Mouse (Mus musculus) spleen, postnatal 36 days (tissue): ENCODE results near the gene Plekha7.

Experiments used
- DNase-seq, 2 experiments: peaks; one replicate each; pipeline ENCODE4 v3.0.0; 2022; ENCODE audit warnings: low spot score in 2 of 2, mixed read lengths in 1 of 2

Gene Plekha7

DNA sequence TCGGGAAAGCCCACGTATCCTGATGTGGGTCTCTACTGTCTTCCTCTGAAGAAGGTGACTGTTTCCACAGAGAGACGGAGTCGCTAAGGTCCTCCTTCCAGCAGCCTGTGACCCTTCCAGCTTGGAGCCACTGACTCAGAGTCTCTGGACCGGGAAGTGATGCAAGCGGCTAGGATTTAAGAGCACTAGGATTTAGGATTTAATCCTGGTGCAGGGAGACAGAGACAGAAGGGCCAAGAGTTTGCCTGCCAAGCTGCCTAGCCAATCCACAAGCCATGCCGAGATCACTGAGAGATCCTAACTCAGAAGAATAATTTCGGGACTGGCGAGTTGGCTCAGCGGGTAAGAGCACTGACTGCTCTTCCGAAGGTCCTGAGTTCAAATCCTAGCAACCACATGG, 59.6 kb downstream of the Plekha7 start:
- DNase-seq: no peak

DNA sequence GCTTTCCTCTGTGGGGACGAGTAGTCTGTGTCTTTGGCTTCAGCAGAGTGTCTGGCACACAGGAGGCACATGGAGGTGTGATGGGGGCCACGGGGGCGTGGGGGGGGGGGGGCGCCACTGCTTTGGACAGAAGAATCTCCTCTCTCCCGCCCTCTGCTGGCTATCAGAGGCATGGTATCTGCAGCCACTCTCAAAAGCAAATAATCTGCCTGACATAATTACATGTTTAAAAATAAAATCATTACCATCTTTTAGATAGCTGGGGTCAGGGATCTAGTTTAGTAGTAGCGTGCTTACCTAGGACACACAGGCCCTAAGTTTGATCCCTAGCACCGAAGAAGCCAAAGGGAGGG, 60.8 kb downstream of the Plekha7 start:
- no peak for DNase-seq

- no peak for DNase-seq
These were observed 61.3 kb downstream of the Plekha7 start for GRCm38 (mm10) chr7:116246696-116247376.

DNA sequence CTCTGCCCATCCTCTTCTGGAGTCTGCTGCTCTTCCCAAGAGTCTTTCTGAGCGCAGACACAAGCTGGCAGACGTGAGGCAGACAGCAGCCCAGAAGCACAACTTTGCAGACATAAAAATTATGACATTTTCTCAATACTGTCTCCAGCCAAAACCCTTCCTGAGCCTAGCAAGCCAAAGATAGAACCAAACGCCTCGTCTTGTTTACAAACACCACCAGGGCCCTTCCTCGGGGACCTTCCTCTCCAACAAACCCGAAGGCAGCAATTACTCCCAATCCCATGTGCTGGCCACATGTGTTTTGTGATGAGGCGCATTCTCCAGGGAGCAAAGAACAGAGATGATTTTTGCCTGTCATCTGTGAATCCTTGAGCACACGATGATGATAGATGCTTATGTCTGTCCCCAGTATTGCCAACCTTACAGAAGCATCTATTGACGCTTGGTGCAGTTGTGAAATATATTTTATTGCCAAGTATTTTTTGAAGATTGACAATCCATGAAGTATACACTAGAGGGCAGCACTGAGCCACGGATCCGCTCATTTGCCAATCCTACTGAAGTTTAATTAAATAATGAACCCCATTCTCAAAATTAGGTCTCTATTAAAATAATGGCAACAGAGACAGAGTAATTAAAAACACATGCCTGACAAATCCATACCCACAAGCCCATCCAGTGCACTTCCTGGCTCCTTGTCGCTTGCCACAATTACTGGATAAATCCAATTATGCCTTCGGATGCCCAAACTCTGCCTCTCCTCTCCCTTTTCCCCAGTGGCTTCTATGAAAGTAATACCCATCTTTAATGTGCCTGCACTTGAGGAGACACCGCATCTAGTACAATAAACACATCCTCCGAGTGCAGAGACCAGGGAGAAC, 62.1 kb downstream of the Plekha7 start:
- DNase-seq: no peak

GRCm38 (mm10) chr7:116244302-116245165, 63.6 kb downstream of the Plekha7 start:
- no peak for DNase-seq

GRCm38 (mm10) chr7:116242810-116243209, 65.4 kb downstream of the Plekha7 start:
- DNase-seq: no peak

- no peak for DNase-seq
These were observed 66.6 kb downstream of the Plekha7 start for GRCm38 (mm10) chr7:116241601-116242000.

DNA sequence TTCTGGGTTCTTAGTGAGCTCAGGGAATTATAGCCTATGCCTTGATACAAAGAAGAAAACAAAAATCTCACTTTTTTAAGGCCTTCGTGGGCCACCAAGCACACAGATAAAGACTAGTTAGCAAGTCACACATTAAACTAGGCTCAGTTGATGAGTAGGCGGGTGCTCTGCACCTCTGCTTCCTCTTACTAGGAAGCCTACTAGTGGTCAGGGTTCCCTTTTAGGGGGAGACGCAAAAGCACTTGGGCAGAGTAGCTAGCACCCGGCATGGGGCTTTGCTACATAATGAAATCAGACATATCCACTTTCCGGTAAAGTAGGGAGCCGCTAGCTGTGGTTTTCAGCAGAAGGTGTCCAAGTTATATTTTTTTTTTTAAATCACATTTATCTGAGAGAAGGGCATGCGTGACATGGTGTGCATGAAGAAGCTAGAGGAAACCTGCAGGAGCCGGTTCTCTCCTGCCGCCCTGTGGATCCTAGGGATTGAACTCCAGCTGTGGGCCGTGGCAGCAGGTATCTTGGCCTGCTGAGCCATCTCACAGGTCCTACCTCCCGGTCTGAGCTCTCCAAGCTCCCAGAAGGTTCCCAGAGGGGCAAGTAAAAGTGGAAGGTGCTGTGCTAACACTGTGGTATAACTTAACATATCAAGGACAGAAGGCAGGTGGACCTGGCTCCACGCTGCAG, 67.2 kb downstream of the Plekha7 start:
- no peak for DNase-seq

DNA sequence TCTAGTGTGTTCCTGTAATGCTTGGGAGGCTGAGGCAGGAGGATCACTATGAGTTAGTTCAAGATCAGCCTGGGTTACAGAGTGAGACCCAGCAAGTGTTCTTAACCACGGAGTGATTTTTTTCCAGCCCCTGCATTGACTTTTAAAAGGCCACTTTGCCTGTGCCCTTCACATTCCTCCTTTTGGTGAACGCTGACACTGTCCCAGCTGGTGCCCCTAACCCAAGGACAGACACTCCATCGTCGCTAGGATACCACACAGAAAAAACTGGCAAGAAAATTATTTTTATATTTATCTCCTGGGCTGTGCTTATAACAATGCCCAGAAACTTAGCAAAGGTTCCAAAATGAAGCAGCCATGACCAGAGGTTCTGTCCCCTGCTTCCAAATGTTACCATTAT, 67.8 kb downstream of the Plekha7 start:
- DNase-seq: no peak

- no peak for DNase-seq
These were observed 69.9 kb downstream of the Plekha7 start for GRCm38 (mm10) chr7:116238320-116238719.

- DNase-seq: no peak
These were observed 70.8 kb downstream of the Plekha7 start for GRCm38 (mm10) chr7:116237157-116237981.

DNA sequence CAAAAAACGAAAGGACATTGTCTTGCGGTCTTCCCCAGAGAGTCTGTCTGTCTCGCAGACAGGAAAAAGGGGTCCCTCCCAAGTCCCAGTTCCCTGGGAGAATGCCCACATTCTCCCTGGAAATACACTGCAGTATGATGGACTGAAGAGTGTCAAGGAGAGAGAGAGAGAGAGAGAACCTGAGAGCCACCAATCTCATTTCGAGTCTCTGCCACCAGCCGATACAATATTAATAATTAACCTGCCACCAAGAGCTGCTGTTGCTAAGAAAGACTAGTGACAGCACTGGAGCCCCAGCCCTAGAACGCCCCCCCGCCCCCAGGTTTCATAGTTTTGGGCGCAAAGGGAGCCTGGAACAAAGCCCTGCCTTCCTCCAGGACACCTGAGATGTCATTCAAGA, 71.6 kb downstream of the Plekha7 start:
- no peak for DNase-seq

- no peak for DNase-seq
These were observed 73.8 kb downstream of the Plekha7 start for GRCm38 (mm10) chr7:116234287-116234806.

- peak; percentile 34 to 38 for DNase-seq
These were observed 77.2 kb downstream of the Plekha7 start for GRCm38 (mm10) chr7:116230811-116231609.

GRCm38 (mm10) chr7:116226877-116227282, 81.3 kb downstream of the Plekha7 start:
- no peak for DNase-seq

GRCm38 (mm10) chr7:116226316-116226715, 81.9 kb downstream of the Plekha7 start:
- DNase-seq: no peak

GRCm38 (mm10) chr7:116224543-116224942, 83.6 kb downstream of the Plekha7 start:
- no peak for DNase-seq

- DNase-seq: no peak
These were observed 85.0 kb downstream of the Plekha7 start for GRCm38 (mm10) chr7:116223010-116223783.
